Mouse (Mus musculus): ENCODE results near the gene Grap.

DNA sequence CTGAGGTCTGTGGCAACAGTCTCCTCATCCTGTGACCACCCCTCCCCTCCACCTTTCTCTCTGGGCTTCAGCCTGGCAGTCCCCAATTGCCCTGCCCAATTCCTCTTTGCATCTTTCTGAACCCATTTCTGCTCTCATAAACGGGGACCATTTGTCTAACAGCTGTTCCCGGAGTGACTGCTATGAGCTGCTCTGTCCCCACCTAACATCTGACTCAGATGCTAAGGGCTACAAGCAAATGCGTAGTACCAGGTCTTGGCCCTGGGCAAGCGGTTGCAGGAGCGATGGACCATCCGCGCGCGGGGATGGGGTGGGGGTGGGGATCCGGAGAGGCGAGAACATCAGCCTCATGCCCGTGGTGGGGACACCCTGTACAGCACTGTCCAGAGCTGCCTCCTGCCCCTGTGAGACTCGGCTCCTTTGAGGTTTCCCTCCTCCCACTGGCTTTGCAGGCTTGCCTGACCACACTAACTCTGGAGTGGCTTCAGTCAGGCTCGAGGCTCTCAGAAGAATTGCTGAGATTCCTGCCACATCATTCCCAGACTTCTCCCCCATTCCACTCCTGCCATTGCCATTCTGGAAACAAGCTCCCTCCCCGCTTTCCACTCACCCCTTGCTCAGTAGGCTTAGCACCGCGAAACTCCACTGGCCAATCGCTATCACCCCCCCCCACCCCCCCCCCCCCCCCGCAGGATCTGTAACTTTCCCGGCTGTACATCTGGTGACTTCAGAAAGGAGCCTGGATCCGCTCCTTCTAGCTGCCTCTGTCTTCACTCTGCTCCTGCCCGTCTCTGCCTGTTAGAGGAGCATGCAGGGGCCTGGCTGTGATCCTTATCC is 37.2 kb upstream of the Grap start:
- TF ChIP-seq CTCF (IDR thresholded peaks at IDR 0.05; ENCODE audit: low read depth) = no peak
- no peak for TF ChIP-seq EP300 (optimal IDR thresholded peaks at IDR 0.05)
